Mouse (Mus musculus) heart, embryonic 11.5 days (tissue): Measurements from ENCODE around the gene 2610528J11Rik. TPM values are rescaled to one million over a fixed set of nuclear protein-coding genes. Genes with fewer than 3 reads are reported as not detected.
A peak's percentile ranks its signal among the peaks of the same experiment; 100 is the strongest.

ENCODE experiments used
- ATAC-seq: fragments of 200-750 bp; cut with Nextera tagmentation; replicated peaks from 2 replicates; pipeline ENCODE4 v1.8.0; 2017; ENCODE audit warnings: moderate library complexity; ENCODE audit not compliant: insufficient number of reproducible peaks, low FRiP score, low TSS enrichment
- H3K27ac ChIP-seq: fragments of 300-500 bp; sonication (generic); 2 replicates; pipeline ENCODE4 v1.5.1; 2014; ENCODE audit warnings: mild to moderate bottlenecking, low read depth, low read length
- H3K27me3 ChIP-seq: fragments of 300-500 bp; sonication (generic); 2 replicates; pipeline ENCODE4 v1.6.1; 2014; ENCODE audit warnings: mild to moderate bottlenecking, low read length, mixed read lengths; ENCODE audit not compliant: control insufficient read depth, insufficient read depth
- H3K36me3 ChIP-seq: fragments of 300-500 bp; sonication (generic); 2 replicates; pipeline ENCODE4 v1.6.1; 2014; ENCODE audit warnings: mild to moderate bottlenecking, low read length, moderate library complexity, mixed read lengths; ENCODE audit not compliant: control insufficient read depth, insufficient read depth
- H3K4me1 ChIP-seq: fragments of 300-500 bp; sonication (generic); 2 replicates; pipeline ENCODE4 v1.6.1; 2014; ENCODE audit warnings: low read length; ENCODE audit not compliant: control insufficient read depth, insufficient read depth
- H3K4me2 ChIP-seq: fragments of 300-500 bp; sonication (generic); 2 replicates; pipeline ENCODE4 v1.6.1; 2014; ENCODE audit warnings: mild to moderate bottlenecking, moderate library complexity
- H3K4me3 ChIP-seq: fragments of 300-500 bp; sonication (generic); 2 replicates; pipeline ENCODE4 v1.5.1; 2014; ENCODE audit warnings: low read depth, low read length
- H3K9ac ChIP-seq: fragments of 300-500 bp; sonication (generic); 2 replicates; pipeline ENCODE4 v1.6.1; 2014; ENCODE audit warnings: mild to moderate bottlenecking, low read depth, low read length, moderate library complexity
- H3K9me3 ChIP-seq: fragments of 300-500 bp; sonication (generic); replicated peaks from 2 replicates; pipeline ENCODE4 v1.6.1; 2016; ENCODE audit warnings: low read length; ENCODE audit not compliant: control insufficient read depth
- WGBS: fragments of 180-500 bp; shearing (Covaris S2); extraction: QIAGEN DNeasy Blood & Tissue Kit; methylation state at CpG from one replicate; pipeline ENCODE4 v1.1.7; 2014; ENCODE audit not compliant: insufficient replicate concordance; 5-methylcytosine and 5-hydroxymethylcytosine counted together
- polyA plus RNA-seq: library from polyadenylated mRNA; unstranded; fragments of >200 nt; fragmentation: Nextera tagmentation; extraction: Ambion mirVana; gene quantifications from 2 replicates; pipeline ENCODE4 v1.2.1, GENCODE M21; 2014

Gene 2610528J11Rik
- polyA plus RNA-seq, 1 experiment from 2014 or later: 0.39 TPM

GRCm38 (mm10) chr4:118516699-118517496, 9.9 kb upstream of the 2610528J11Rik start:
- H3K9me3 ChIP-seq: no peaks in the 10 kb centered on the region
- H3K4me1 ChIP-seq: peaks cover 10% of the 10 kb centered on the region
- WGBS: 2% methylated on average over 20 of the region's 20 CpGs
- no peaks in the 10 kb centered on the region for H3K27me3 ChIP-seq
- peak overlapping the region; percentile 51 for H3K4me2 ChIP-seq
- 0 out of 2 replicates have a peak, but pooled peaks have one; percentile 18 for ATAC-seq
- no peak overlapping the region for H3K27ac ChIP-seq
- peak overlapping the region; percentile 2; the same call in 1 of the 2 replicates for H3K4me3 ChIP-seq
- peak overlapping the region; percentile 3; the same call in 1 of the 2 replicates for H3K9ac ChIP-seq
- no peaks in the 10 kb centered on the region for H3K36me3 ChIP-seq

- no peak overlapping the region for H3K27ac ChIP-seq
- H3K27me3 ChIP-seq: no peaks in the 10 kb centered on the region
- WGBS: 35% methylated on average over 16 of the region's 16 CpGs
- no peak overlapping the region for H3K9ac ChIP-seq
- H3K4me3 ChIP-seq: no peak overlapping the region
- H3K9me3 ChIP-seq: no peaks in the 10 kb centered on the region
- H3K36me3 ChIP-seq: no peaks in the 10 kb centered on the region
- no peak for ATAC-seq
- peaks cover 10% of the 10 kb centered on the region for H3K4me1 ChIP-seq
- H3K4me2 ChIP-seq: peak overlapping the region; percentile 51; the same call in 1 of the 2 replicates
Observed at GRCm38 (mm10) chr4:118517497-118518146, 9.2 kb upstream of the 2610528J11Rik start.

- Histone ChIP-seq H3K27ac (no peak overlapping the region), H3K9ac (no peak overlapping the region), H3K4me1 (peaks cover 10% of the 10 kb centered on the region), H3K9me3 (no peaks in the 10 kb centered on the region), H3K27me3 (no peaks in the 10 kb centered on the region), H3K36me3 (no peaks in the 10 kb centered on the region), H3K4me3 (no peak overlapping the region), H3K4me2 (no peak overlapping the region)
- ATAC-seq: no peak
- 52% methylated on average over 5 of the region's 5 CpGs for WGBS
Observed at GRCm38 (mm10) chr4:118518208-118518607, 8.6 kb upstream of the 2610528J11Rik start.

- H3K9me3 ChIP-seq: no peaks in the 10 kb centered on the region
- no peak overlapping the region for H3K9ac ChIP-seq
- no peak for ATAC-seq
- no peaks in the 10 kb centered on the region for H3K4me1 ChIP-seq
- no peak overlapping the region for H3K27ac ChIP-seq
- H3K27me3 ChIP-seq: peaks cover 4% of the 10 kb centered on the region; the same call in 1 of the 2 replicates
- WGBS: 76% methylated on average over 7 of the region's 7 CpGs
- no peak overlapping the region for H3K4me3 ChIP-seq
- H3K4me2 ChIP-seq: no peak overlapping the region
- H3K36me3 ChIP-seq: no peaks in the 10 kb centered on the region
Observed at GRCm38 (mm10) chr4:118522248-118522647, 4.6 kb upstream of the 2610528J11Rik start.

- Histone ChIP-seq H3K9ac (no peak overlapping the region), H3K27ac (no peak overlapping the region), H3K4me3 (no peak overlapping the region), H3K36me3 (no peaks in the 10 kb centered on the region), H3K27me3 (peaks cover 4% of the 10 kb centered on the region; the same call in 1 of the 2 replicates), H3K4me1 (no peaks in the 10 kb centered on the region), H3K4me2 (no peak overlapping the region), H3K9me3 (no peaks in the 10 kb centered on the region)
- ATAC-seq: no peak
- 60% methylated on average over 7 of the region's 7 CpGs for WGBS
Observed at GRCm38 (mm10) chr4:118523976-118524375, 2.8 kb upstream of the 2610528J11Rik start.

GRCm38 (mm10) chr4:118525779-118526178, 1.0 kb upstream of the 2610528J11Rik start:
- 66% methylated on average over 3 of the region's 3 CpGs for WGBS
- H3K4me1 ChIP-seq: no peaks in the 10 kb centered on the region
- no peak overlapping the region for H3K4me2 ChIP-seq
- H3K9ac ChIP-seq: no peak overlapping the region
- no peaks in the 10 kb centered on the region for H3K36me3 ChIP-seq
- no peak for ATAC-seq
- no peak overlapping the region for H3K27ac ChIP-seq
- no peak overlapping the region for H3K4me3 ChIP-seq
- H3K9me3 ChIP-seq: no peaks in the 10 kb centered on the region
- H3K27me3 ChIP-seq: peaks cover 4% of the 10 kb centered on the region; the same call in 1 of the 2 replicates

GRCm38 (mm10) chr4:118527335-118527681, 509 bp downstream of the 2610528J11Rik start:
- Histone ChIP-seq H3K4me2 (no peak overlapping the region), H3K4me3 (no peak overlapping the region)

GRCm38 (mm10) chr4:118527720-118528119, 921 bp downstream of the 2610528J11Rik start:
- Histone ChIP-seq H3K4me1 (no peaks in the 10 kb centered on the region), H3K4me2 (no peak overlapping the region), H3K36me3 (no peaks in the 10 kb centered on the region), H3K9ac (no peak overlapping the region), H3K27ac (no peak overlapping the region), H3K27me3 (peaks cover 4% of the 10 kb centered on the region; the same call in 1 of the 2 replicates), H3K9me3 (no peaks in the 10 kb centered on the region), H3K4me3 (no peak overlapping the region)
- WGBS: 83% methylated on average over 6 of the region's 6 CpGs
- no peak for ATAC-seq

More at GRCm38 (mm10) chr4:118527335-118527681, 509 bp downstream of the 2610528J11Rik start:
- no peak overlapping the region for H3K9ac ChIP-seq
- peaks cover 4% of the 10 kb centered on the region; the same call in 1 of the 2 replicates for H3K27me3 ChIP-seq
- no peak for ATAC-seq
- no peaks in the 10 kb centered on the region for H3K9me3 ChIP-seq
- WGBS: 51% methylated on average over 5 of the region's 5 CpGs
- no peak overlapping the region for H3K27ac ChIP-seq
- no peaks in the 10 kb centered on the region for H3K4me1 ChIP-seq
- H3K36me3 ChIP-seq: no peaks in the 10 kb centered on the region
